Mouse (Mus musculus) heart, embryonic 10.5 days (tissue): ENCODE results near the gene Cyp26a1. TPM values are rescaled to one million over a fixed set of nuclear protein-coding genes. Genes with fewer than 3 reads are reported as not detected.

Source experiments
- polyA plus RNA-seq: library from polyadenylated mRNA; unstranded; fragments of >200 nt; fragmentation: Nextera tagmentation; extraction: Ambion mirVana; gene quantifications from 2 replicates; pipeline ENCODE4 v1.2.1, GENCODE M21; 2016

Gene Cyp26a1
- polyA plus RNA-seq, 1 experiment from 2014 or later = 3.4 TPM

Other genes starting within 250 kb of the Cyp26a1 start
- gene Exoc6, start 147.4 kb upstream of the Cyp26a1 start, polyA plus RNA-seq = 18.0 and 25.3 TPM in 2 replicates
- gene Cyp26c1, start 12.2 kb upstream of the Cyp26a1 start, polyA plus RNA-seq = 0.10 and 0.21 TPM in 2 replicates